Mouse (Mus musculus) cerebellum, adult (tissue): Measurements from ENCODE around the gene Adamts16.

Experiments
- ATAC-seq: cut with Nextera tagmentation; 2 replicates; pipeline ENCODE4 v1.9.2; 2017; ENCODE audit warnings: mild to moderate bottlenecking, moderate library complexity, mixed read lengths; ENCODE audit not compliant: insufficient number of reproducible peaks, low FRiP score, low TSS enrichment

The Adamts16 gene

DNA sequence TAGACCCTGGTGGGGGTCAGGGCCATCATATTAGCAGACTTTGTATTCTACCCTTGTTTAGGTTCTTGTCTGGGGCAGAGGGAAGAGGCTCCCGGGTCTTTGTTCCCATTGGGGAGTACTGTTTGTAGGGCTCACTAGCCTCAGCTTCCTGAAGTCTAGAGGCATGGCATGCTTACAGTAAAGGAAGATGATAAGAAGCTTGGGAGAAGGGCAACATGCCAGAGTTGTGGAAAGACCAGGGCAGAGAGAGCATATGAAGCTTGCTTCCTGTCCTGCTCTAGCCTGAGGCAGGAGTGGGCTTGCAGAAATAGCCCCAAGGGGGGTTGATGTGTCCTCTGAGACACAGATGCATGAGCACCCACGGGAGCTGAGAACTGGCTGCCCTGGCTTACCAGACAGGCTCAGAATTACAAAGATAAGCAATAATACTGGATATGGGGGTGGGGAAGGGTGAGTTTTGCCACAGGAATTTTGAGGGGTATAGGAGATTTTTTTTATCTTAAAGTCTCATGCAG, 117.4 kb downstream of the Adamts16 start:
- ATAC-seq = no peak

DNA sequence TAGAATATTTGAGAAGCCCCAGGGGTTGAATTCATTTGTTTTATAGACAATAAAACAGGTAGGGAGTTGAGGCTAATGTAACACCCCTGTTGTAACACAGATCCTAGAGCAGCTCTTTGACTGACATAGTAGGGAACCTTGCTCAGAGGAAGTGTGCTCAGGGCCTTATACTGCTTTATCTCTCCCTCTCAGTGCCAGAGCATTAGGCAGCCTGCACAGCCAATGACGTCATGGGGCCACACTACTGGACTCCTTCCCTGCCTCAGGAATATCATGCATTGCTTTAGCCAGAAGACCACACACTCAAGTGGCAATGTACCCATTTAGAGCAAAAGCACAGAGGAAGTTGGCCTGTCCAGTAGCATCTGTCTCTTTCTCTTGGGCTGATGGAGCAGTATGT, 121.6 kb downstream of the Adamts16 start:
- no peak for ATAC-seq

DNA sequence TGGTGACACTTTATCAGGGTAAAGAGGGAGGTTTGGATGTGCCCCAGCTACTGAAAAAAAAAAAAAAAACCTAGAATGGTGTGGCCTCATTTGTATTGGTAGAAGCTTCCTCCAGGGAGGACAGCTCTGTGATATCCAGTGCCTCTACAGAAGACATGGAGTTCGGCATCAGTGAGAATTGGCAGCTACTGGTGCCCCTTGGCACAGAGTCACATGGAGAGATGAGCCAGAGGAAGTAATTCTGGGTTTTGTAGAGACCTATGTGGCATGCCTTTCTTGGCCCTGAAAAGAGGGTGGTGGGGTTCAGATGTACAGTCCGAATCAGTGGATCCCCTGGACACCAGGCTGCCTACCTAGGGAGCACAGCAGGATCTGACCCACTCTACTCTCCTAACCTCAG, 122.8 kb downstream of the Adamts16 start:
- ATAC-seq = peak; percentile 60; the same call in 1 of the 2 replicates

DNA sequence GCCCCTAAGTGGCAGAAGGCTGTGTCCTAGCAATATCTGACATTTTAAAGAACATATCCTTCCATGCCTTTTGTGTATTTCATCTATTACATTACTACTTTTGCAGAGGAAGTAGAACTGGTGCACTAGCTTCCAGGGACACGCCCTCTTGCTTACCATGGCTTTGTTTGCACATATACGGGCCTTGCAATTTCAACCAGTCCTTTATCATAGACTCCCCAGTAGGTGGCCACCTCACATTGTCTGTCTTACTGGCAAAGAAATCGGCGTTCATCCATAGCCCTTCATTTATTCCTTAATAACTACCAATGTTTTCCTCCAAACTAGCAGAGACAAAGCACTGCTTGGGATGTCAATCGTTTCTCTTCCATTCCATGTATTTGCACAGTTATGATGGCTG, 125.6 kb downstream of the Adamts16 start:
- no peak for ATAC-seq

DNA sequence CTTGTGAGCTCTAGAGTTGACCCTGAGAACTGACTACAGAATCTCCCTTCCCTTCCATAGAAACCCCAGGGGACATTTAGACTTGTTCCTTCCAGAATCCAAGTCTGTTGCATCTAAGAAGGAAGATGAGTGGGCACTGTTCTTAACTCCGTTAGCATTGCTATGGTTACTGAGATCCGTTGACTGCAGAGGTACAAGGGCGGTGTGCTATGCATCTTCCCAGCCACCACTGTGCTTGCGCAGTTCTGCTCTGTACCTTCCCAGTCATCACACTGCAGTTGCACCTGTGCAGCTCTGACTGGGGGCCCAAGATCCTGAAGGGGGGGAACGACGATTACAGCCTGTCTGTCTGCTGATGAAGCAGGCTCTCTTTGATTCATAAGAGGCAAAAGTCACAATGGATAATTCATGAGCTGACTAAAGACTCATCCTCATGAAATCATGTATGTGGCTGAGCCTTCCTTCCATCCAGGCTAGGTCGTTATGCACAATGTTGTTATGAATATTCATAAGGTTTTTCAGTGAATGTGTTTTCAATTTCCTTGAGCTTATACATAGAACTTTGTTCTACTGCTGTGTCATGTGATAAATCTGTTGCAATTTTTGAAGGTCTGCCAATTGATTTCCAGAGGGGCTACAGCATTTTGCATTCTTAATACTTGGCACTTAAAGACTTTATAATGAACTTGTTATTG, 127.4 kb downstream of the Adamts16 start:
- no peak for ATAC-seq

DNA sequence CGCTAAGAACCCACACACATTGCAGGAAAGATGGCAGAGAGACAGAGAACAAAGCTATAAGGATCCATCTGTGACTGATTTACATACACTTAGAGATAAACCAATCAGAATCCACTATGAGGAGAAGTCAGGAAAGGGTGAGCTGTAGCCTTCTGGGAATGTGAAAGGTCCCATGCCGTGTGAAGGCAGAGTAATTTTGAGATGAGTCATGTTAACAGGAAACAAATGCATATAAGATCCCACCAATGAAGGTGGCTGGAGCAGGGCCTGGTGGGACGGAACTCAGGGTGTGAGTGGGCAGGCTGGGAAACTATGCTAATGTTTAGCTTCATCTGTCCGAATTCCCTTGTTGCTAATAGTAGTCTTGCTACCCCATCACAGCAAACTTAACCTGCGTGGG, 128.3 kb downstream of the Adamts16 start:
- ATAC-seq = no peak

DNA sequence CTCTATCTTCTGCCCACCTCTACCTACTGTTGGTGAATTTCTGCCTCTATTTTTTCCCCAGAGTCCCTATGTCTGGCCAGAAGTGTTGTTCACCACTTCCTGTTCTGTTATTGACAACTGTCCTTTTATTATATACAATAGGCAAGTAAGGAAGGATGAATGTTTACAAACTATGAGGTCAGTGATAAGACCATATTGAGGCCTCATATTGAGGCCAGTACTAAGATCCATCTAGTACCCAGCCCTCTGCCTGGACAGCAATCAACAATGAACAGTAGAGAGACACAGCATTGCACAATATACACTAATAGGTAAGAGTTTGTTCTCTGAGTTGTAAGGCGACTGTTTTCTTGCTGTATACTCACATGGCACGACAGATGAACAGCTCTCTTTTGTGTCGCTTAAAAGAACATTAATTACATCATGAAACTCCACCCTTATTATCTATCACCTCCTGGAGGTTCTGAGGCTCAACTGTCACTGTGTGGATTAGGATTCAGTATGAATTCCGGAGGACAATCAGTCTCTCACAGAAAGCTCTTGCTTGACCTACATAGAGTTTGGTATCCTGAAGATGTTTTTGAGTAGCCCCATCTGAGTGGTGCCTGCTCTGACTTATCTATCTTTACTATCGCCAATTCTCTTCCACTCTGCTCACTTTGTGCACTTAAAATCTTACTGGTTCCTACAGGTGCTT, 134.3 kb downstream of the Adamts16 start:
- no peak for ATAC-seq

DNA sequence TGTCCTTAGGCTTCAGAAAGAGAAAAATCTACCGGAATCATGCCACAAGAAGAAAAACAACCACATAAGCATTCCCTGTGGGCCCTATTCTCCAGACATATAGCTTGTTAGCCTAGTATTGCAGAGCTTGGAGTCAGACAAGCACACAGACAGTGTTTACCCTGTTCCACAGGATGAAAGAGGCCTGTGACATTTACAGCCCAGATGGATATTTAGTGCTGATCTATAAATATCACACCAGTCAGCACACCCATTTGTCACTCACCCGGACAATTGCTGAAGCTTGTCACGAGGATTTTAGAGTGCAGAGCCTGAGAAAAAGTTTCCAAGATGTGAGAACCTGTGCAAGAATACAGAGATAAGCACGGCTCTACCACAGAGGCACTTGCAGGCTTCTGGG, 138.7 kb downstream of the Adamts16 start:
- peak; percentile 36; the same call in 1 of the 2 replicates for ATAC-seq

DNA sequence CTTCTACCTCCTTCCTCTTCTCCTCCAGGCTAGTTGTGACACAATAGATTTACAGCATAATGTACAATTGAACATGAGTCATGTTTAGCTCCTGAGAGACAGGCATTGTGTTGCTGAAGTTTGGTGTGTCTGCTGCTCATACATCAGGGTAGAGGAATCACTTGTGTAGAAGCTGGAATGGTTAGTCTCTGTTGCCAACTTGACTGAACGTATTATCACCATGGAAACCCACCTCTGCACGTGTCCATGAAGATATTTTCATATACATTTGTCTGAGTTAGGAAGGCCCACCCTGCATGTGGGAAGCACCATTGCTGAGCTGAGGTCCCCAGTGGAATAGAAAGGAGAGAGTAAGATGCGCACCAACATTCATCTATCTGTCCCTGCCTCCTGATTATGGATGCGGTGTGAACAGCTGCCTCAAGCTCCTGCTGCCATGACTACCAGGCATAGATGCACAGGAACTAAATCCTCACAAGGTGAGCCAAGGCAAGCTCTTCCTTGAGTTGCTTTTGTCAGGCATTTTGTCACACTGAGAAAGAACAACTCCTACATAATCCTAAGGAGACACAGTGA, 142.7 kb downstream of the Adamts16 start:
- ATAC-seq = no peak

DNA sequence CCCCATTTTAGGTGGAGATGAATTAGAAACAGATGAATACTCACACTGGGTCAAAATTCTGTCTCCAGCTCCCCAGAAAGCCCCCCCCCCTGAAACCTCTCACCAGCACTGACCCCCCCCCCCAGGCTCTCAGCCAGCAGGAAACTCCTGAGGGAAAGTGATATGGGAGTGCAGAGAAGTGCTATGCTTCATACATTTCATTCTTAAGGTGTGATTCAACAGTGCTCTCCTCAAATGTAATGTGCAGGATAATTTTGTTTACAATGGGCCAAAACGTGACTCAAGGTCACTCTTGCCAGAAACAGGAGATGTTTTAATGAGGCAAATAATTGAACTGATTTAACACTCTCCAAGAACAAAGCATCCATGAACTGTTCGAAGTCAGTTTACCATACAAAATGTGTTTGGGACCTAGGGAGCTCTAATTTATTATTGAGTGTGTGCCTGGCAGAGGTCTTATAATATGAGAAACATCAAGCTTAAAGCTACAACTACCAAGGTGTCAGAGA, 152.1 kb downstream of the Adamts16 start:
- no peak for ATAC-seq

DNA sequence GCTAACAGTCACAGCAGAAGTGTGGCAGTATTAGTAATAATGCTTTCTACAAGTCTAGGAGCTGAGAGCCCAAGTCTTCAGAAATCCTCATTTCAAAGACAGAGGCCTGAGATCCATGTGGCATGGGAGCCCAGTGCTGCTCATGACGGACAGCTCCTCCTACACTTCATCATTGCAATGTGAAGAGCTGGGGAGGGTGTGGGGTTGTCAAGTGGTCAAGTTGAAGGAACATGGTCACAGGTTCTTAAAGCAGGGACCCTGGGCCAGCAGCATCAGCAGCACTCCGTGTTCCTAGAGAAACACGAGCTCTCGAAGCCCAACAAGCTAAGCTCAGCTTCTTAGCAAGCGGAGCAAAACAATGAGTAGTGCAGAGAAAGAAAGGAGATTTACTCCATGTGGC, 155.8 kb downstream of the Adamts16 start:
- no peak for ATAC-seq

DNA sequence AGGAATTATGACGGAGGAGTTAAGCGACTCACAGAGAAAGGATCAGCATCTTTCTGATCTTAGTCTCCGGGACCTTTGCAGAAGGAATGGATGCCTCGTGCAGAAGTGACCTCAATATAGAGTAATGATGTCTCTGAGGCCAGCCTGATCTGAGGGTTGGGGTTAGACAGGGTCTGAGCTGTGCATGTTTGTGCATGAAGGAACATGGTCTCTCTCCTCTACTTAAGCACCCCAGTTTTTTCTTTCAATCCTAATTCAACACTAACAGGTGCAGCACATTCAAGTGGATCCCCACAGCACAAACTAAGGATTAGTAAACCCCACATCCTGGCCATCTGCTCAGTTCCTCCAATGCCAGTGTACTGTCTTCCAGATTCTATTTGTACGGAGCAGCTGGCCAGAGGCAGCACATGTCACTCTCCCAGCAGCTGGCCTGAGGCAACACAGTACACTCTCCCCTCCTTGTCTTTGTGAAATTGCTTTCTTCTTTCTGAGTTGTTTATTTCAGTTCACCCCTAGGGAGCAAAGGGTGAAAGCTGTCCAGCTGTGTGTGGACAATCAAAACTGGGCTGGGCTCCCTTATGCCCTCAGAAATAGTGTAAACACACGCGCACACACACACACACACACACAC, 156.5 kb downstream of the Adamts16 start:
- no peak for ATAC-seq

DNA sequence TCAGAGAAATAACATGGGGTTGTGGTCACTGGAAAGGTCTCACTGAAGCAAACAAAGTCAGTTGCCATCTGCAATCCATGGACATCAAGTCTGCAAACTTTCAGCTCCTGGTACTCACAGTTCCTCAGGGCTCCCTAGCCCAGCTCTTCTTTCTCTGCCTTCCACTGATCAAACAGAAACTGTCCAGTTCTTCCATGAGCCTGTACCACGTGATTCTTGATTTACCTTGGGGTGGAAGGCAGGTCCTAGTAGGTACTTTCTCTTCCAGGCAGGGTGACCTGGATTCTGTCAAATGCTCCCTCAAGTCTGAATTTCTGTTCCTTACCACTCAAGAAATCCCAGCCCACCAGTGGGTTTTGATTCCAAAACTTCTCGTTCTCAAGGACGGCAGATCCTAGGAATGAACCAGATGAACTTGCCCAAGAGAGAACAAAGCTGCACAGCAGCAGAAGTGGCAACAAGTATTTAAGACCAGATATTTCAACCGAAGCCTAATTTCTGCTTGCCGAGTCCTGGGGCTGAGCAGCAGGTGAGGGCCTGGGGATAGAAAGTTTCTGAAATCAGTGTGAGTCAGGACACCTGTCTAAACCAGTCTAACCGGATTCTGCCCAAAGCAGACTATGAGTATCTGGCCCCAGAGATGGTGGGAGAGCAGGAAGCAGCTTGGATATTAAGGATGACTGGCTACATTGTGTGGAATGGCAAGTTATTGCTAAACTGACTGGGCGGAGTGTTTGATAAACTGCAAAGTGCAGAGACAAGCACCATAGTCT, 160.0 kb downstream of the Adamts16 start:
- ATAC-seq = no peak

DNA sequence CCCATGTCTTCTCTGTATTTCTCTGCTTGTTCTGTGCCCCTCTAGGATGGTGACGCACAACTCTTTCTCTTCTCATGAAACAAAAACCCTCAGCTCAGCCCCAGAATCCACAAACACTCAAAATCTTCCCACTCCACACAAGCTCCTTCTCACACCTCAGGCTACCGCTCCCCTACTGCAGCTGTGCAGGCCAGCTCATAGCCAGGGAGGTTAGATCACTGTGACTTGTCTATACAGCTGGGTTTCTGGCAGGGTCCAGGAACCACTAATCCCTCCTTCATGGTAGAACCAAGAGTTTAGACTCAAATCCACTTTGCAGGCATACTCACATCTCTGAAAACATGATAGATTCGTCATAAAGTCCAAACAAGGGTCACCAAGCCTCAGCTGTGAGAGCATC, 161.3 kb downstream of the Adamts16 start:
- ATAC-seq = no peak
